Mouse (Mus musculus) bone marrow macrophage, adult 2 months (primary cell): ENCODE data around the gene Nsun2. TPM values are rescaled to one million over a fixed set of nuclear protein-coding genes. Genes with fewer than 3 reads are reported as not detected.

Source experiments
- H3K27ac ChIP-seq: 2 replicates; pipeline ENCODE4 v1.5.1; 2012; ENCODE audit warnings: low read depth, low read length; ENCODE audit not compliant: insufficient read depth
- H3K4me1 ChIP-seq: 2 replicates; pipeline ENCODE4 v1.6.1; 2012; ENCODE audit warnings: low read length; ENCODE audit not compliant: control insufficient read depth, insufficient read depth
- H3K4me3 ChIP-seq: 2 replicates; pipeline ENCODE4 v1.5.1; 2012; ENCODE audit warnings: mild to moderate bottlenecking, low read length, moderate library complexity; ENCODE audit not compliant: insufficient read depth
- CTCF ChIP-seq: IDR thresholded peaks from 2 replicates; pipeline ENCODE4 v1.5.1; 2012; ENCODE audit warnings: low read depth, mild to moderate bottlenecking, low read length, moderate library complexity
- POLR2A ChIP-seq: IDR thresholded peaks from 2 replicates; pipeline ENCODE4 v1.6.1; 2012; ENCODE audit warnings: mild to moderate bottlenecking, low read depth, low read length, borderline replicate concordance
- polyA plus RNA-seq: library from polyadenylated mRNA; stranded (reverse); fragments of >200 nt; gene quantifications from 2 replicates; pipeline ENCODE4 v1.2.4, GENCODE M21; 2012; ENCODE audit not compliant: missing spikeins, insufficient read depth, insufficient read length

The Nsun2 gene
- polyA plus RNA-seq, 1 experiment: 33.6 TPM

DNA sequence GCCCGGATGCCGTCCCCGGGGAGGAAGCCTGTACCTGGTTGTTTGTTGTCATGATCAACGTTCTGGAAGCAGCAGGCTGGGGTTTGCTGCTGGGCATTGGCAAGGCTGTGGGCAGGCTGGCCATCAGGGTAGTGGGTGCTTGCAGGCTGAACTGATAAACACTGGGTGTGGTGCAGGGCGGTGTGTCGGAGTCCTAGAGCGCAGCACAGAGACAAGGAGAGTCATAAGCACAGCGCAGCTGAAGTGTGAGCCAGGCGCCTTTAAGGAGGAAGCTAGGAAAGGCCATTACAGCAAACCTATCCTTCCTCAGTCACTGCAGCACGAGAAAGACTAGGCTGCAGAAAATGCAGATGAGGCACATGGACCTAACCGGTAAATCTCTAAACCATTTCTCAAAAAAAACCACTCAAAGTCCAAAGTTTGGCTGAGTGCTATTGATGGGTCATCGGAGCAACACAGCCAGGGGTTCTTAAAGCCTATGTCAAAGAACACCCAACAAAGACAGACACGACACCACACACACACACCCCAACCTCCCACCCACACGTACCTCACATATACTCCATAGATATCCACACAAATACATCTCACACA, 31.3 kb upstream of the Nsun2 start:
- H3K4me1 ChIP-seq: no peaks in the 10 kb centered on the region
- TF ChIP-seq POLR2A (no peak), CTCF (no peak)
- H3K4me3 ChIP-seq: no peak overlapping the region
- no peak overlapping the region for H3K27ac ChIP-seq

DNA sequence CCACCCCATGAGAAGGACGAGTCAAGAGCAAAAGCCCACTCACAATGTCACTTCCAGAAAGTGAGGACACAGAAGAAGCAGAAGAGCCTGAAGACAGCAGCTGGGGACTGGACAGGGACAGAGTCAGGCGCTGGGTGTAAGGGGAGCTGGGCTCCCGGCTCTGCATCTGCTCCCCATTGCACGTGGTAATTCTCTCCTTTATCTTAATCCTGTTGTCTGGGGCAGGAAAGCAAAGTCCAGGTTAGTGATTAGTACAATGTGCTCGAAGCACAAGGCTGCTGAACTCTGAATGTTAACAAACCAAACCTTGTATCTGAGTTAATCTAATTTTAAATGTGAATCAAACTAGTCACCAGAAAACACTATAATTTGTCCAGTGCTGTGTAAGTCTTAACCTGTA, 30.7 kb upstream of the Nsun2 start:
- Histone ChIP-seq H3K4me1 (no peaks in the 10 kb centered on the region), H3K4me3 (no peak overlapping the region), H3K27ac (no peak overlapping the region)
- no peak for TF ChIP-seq CTCF
- TF ChIP-seq POLR2A: no peak

DNA sequence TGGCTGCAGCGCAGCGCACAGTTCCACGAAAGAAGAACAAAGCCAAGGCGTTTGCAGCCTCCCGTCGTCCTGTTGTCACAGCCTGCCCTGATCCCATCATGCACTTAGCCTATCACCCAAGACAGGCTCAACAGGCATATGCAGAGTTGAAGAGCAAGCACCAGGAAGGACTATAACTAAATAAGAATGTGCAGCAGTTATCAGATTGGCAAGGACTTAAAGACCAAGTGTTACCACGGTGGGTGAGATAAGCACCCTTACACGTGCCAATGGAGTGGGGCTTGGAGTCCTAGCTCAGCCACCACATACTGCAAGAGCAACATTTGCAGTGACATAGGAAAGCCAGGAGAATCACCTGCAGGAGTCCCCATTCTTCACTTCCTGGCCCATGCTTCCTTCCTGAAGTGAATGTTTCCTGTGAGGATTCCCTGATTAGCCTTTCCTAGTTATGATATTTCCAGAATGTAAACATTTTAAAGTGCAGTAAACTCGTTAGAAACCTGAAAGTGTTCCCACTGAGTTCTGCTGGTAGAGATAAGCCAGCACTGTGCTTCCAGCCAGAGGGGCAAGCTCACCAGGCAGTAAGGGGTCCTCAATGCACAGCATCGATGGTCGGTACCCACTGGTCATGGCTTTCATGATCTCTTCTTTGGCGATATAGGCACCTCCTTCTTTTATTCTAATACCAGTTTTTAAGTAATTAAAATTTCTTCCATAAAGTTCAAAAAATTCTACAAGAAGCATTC, 27.0 kb upstream of the Nsun2 start:
- no peaks in the 10 kb centered on the region for H3K4me1 ChIP-seq
- no peak for TF ChIP-seq POLR2A
- TF ChIP-seq CTCF: no peak
- H3K27ac ChIP-seq: no peak overlapping the region
- no peak overlapping the region for H3K4me3 ChIP-seq

GRCm38 (mm10) chr13:69507666-69508065, 25.9 kb upstream of the Nsun2 start:
- Histone ChIP-seq H3K27ac (no peak overlapping the region), H3K4me3 (no peak overlapping the region), H3K4me1 (no peaks in the 10 kb centered on the region)
- TF ChIP-seq POLR2A (no peak), CTCF (no peak)

DNA sequence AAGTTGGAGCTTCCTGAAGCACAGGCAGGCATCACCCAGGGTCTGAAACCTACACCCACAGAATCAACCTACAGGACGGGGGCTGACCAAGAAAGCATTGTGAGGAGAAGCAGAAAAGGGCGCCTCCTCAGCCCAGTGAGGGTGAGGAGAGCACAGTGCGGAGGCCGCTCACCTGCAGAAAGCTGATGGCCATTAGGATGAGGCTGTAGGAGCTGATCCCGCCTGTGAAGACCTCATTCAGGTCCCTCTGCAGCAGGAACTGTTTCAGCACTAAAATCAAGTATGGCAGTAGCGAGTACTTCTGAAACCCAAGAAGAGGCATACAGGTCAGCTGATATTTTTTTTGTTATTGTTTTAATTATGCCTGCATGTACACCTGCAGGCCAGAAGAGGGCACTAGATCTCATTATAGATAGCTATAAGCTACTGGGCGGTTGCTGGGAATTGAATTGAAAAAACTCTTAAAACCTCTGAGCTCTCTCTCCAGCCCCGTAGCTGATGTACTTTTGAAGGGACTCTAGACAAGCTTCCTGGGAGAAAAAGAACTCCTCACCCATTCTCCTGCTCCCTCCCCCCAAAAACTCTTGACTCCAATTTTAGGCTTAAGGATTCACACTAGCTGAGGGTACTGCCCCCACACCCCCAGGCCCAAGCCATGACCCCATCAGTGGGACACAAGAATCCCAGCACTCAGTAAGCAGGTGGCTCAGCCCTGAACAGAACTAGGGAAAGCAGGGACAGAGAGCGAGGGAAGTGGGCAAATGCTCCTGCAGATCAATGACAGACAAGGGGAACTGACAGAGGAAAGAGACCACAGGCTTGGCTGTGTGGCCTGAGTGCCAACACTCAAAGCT, 23.9 kb upstream of the Nsun2 start:
- Histone ChIP-seq H3K4me3 (no peak overlapping the region), H3K27ac (no peak overlapping the region), H3K4me1 (no peaks in the 10 kb centered on the region)
- no peak for TF ChIP-seq CTCF
- no peak for TF ChIP-seq POLR2A

DNA sequence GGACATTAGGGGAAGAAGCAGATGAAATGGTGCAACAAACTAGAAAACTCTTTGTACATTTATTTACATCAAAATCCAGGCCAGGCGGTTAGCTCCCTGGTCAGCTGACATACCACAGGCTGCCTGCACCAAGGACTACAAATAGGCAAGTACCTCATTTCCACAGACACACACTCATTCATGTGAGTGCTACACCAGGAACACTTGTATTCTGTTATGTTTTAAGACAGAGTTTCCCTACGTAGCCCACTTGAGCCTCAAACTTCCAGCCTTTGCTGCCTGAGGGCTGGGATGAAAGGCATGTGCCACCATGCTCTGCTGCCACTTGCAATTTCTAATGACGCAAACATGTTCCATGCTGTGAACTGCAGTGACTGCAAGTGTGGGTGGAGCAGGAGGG, 18.5 kb upstream of the Nsun2 start:
- no peak for TF ChIP-seq POLR2A
- TF ChIP-seq CTCF: no peak
- no peak overlapping the region for H3K4me3 ChIP-seq

GRCm38 (mm10) chr13:69517445-69517844, 16.1 kb upstream of the Nsun2 start:
- no peak overlapping the region for H3K27ac ChIP-seq
- no peak overlapping the region for H3K4me3 ChIP-seq
- H3K4me1 ChIP-seq: peaks cover 20% of the 10 kb centered on the region
- TF ChIP-seq CTCF (no peak), POLR2A (no peak)

More for the DNA sequence above, 18.5 kb upstream of the Nsun2 start:
- H3K27ac ChIP-seq: no peak overlapping the region
- H3K4me1 ChIP-seq: peaks cover 20% of the 10 kb centered on the region

DNA sequence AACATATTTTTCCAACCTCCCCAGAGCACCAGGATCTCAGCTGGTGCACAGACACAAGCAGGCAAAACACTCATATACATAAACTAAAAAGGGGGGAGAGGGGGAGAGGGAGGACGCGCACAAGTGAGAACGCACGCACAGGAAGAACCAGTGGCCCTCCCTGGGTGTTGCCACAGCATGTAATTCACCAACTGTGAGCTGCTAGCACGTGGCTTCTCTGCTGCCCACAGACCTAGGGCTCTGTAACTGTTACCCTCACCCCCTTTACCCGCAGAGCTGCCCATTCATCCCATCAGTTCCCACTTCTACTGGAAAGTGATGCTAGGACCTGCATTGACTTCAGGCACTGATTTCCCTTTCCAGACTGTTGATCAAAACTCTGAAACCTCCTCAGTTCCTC, 14.4 kb upstream of the Nsun2 start:
- no peak overlapping the region for H3K27ac ChIP-seq
- peaks cover 20% of the 10 kb centered on the region for H3K4me1 ChIP-seq
- TF ChIP-seq POLR2A (no peak), CTCF (no peak)

GRCm38 (mm10) chr13:69522161-69522791, 11.3 kb upstream of the Nsun2 start:
- no peak for TF ChIP-seq POLR2A
- no peak for TF ChIP-seq CTCF
- Histone ChIP-seq H3K4me3 (no peak overlapping the region), H3K4me1 (peaks cover 31% of the 10 kb centered on the region)

More for the DNA sequence above, 14.4 kb upstream of the Nsun2 start:
- H3K4me3 ChIP-seq: no peak overlapping the region

More at GRCm38 (mm10) chr13:69522161-69522791, 11.3 kb upstream of the Nsun2 start:
- no peak overlapping the region for H3K27ac ChIP-seq
